Mouse (Mus musculus): ENCODE data around the gene Ccdc186. TPM values are rescaled to one million over a fixed set of nuclear protein-coding genes. Genes with fewer than 3 reads are reported as not detected.
A peak's percentile ranks its signal among the peaks of the same experiment; 100 is the strongest.

The Ccdc186 gene
- total and polyA plus RNA-seq, 3 experiments: 2.2 to 7.5 (median 3.4) TPM

DNA sequence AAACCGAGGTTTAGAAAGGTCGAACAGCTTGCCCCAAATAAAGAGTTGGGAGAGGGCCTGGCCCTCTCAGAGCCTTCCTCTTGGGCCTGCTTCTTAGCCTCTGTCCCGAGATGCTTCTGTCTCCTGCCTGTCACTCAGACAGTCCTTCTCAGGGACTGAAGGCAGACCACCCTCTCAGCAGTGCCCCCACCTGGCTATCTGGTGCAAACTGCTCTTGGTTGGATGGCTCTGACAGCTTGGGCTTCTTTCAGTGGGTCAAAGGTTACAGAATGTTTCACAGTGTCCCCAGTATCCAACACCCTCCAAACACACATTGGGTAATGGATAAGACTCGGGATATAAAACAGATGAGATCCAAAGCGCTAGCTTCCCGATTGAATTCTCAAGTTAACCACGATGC lies 76.9 kb downstream of the Ccdc186 start:
- H3K36me3 ChIP-seq (replicated peaks in 1 of 2; ENCODE audit: control insufficient read depth in 1 of 2, insufficient read depth in 1 of 2, low read length in 1 of 2): no peaks in the 10 kb centered on the region

More for the DNA sequence above, 76.9 kb downstream of the Ccdc186 start:
- Histone ChIP-seq H3K4me1 (ENCODE audit: control insufficient read depth in 1 of 2, insufficient read depth in 2 of 2) (peaks cover 12 to 37% of the 10 kb centered on the region in 2 experiments), H3K4me2 (ENCODE audit: insufficient read depth, low read depth, poor library complexity, severe bottlenecking) (no peak overlapping the region), H3K4me3 (replicated peaks in 1 of 3; ENCODE audit: low read depth in 2 of 3, low read length in 2 of 3, poor library complexity in 1 of 3) (no peak overlapping the region), H3K9me3 (replicated peaks; ENCODE audit: low read length) (no peaks in the 10 kb centered on the region), H3K79me2 (replicated peaks; ENCODE audit: control insufficient read depth, extremely low read depth, insufficient read depth, poor library complexity, severe bottlenecking) (no peaks in the 10 kb centered on the region), H3K27me3 (replicated peaks) (peaks cover 15% of the 10 kb centered on the region), H3K27ac (ENCODE audit: insufficient read depth, low read depth) (no peak overlapping the region), H3K9ac (ENCODE audit: insufficient read depth, low read depth) (no peak overlapping the region)
- in situ Hi-C loops (cut with MboI; ENCODE audit: low pct_ligation_motif_present, low pct_unique_long_range_greater_than_20kb, low sequenced_read_pairs) (no loop called here), dilution Hi-C loops (cut with MboI; ENCODE audit: extremely low pct_ligation_motif_present, extremely low pct_unique_long_range_greater_than_20kb, low sequenced_read_pairs) (no loop called here)
- TF ChIP-seq ZNF384 (IDR thresholded peaks at IDR 0.05; ENCODE audit: low read depth, low read length) (no peak), GABPA (IDR thresholded peaks at IDR 0.05; ENCODE audit: insufficient replicate concordance, low read depth, low read length) (no peak), NRF1 (IDR thresholded peaks at IDR 0.05; ENCODE audit: low read depth, low read length) (no peak), USF1 (IDR thresholded peaks at IDR 0.05; ENCODE audit: low read depth, low read length) (no peak), RAD21 (IDR thresholded peaks at IDR 0.05; ENCODE audit: low read depth, low read length) (peak; percentile 34), PAX5 (IDR thresholded peaks at IDR 0.05; ENCODE audit: low read length) (no peak), SMC3 (IDR thresholded peaks at IDR 0.05; ENCODE audit: low read depth, low read length) (peak; percentile 41), E2F4 (IDR thresholded peaks at IDR 0.05; ENCODE audit: insufficient replicate concordance, low read depth, low read length) (no peak), CTCF (conservative IDR thresholded peaks at IDR 0.05 in 1 of 2, IDR thresholded peaks at IDR 0.05 in 1 of 2; ENCODE audit: low read depth in 2 of 2, low read length in 2 of 2) (peak; percentile 12 to 53; a peak in 2 of 4 replicates)
- no peak for DNase-seq (ENCODE audit: extremely low read depth)

Other genes starting within 250 kb of the Ccdc186 start
- gene Adrb1, start 100.0 kb downstream of the Ccdc186 start, total RNA-seq (2012; rRNA removed): not detected in 2 replicates
- gene Adrb1, start 100.0 kb downstream of the Ccdc186 start, total RNA-seq (2014; rRNA removed): not detected in 2 replicates
- gene Adrb1, start 100.0 kb downstream of the Ccdc186 start, polyA plus RNA-seq (2012; ENCODE audit: insufficient read length, low read depth): not detected in 2 replicates
- gene Tdrd1, start 4.0 kb upstream of the Ccdc186 start, total RNA-seq (2012; rRNA removed): not detected in 2 replicates
- not detected in 2 replicates for gene Tdrd1, start 4.0 kb upstream of the Ccdc186 start, total RNA-seq (2014; rRNA removed)
- gene Tdrd1, start 4.0 kb upstream of the Ccdc186 start, polyA plus RNA-seq (2012; ENCODE audit: insufficient read length, low read depth): 0.05 and 0.07 TPM in 2 replicates
- gene Vwa2, start 52.1 kb upstream of the Ccdc186 start, total RNA-seq (2012; rRNA removed): not detected in 2 replicates
- gene Vwa2, start 52.1 kb upstream of the Ccdc186 start, total RNA-seq (2014; rRNA removed): not detected in 2 replicates
- gene Vwa2, start 52.1 kb upstream of the Ccdc186 start, polyA plus RNA-seq (2012; ENCODE audit: insufficient read length, low read depth): not detected in 2 replicates
- gene Afap1l2, start 186.0 kb upstream of the Ccdc186 start, total RNA-seq (2012; rRNA removed): 2.6 and 3.1 TPM in 2 replicates
- 0.17 and 0.22 TPM in 2 replicates for gene Afap1l2, start 186.0 kb upstream of the Ccdc186 start, total RNA-seq (2014; rRNA removed)
- gene Afap1l2, start 186.0 kb upstream of the Ccdc186 start, polyA plus RNA-seq (2012; ENCODE audit: insufficient read length, low read depth): 0.44 and 0.48 TPM in 2 replicates

All from CH12.LX (cell line).